Mouse (Mus musculus) kidney, postnatal 4 days (tissue): ENCODE data around the gene Olfr1226.
"Not testable (repeated sequence)": the region's sequence is repeated elsewhere in the genome, so short reads cannot be mapped to it uniquely, and the experiment has no call there.

Experiments
- DNase-seq, 2 experiments: peaks; one replicate each; pipeline ENCODE4 v3.0.0; 2021; ENCODE audit warnings: mixed read lengths in 2 of 2

The Olfr1226 gene

DNA sequence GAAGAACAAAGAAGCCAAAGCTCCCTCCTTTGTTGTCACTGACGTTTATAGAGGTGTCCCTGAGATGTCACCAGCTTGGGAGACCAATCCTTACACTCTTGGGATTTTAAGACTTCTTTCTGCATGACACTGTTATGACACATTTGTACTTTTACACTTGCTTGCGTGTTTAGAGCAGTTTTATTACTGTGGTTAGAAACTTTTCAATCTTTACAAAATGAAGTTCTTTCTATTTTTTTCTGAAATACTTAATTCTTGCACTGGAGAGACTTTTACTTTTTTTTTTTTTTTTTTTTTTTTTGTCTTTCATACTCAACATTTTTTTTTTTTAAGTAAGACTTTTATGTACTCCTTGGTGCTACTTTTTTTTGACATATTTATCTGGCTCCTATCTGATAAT lies at the start of gene Olfr1226:
TSS of gene Olfr1226 (minus strand) at position 101 of the 400 bp plus-strand sequence.
- DNase-seq, result no peak

DNA sequence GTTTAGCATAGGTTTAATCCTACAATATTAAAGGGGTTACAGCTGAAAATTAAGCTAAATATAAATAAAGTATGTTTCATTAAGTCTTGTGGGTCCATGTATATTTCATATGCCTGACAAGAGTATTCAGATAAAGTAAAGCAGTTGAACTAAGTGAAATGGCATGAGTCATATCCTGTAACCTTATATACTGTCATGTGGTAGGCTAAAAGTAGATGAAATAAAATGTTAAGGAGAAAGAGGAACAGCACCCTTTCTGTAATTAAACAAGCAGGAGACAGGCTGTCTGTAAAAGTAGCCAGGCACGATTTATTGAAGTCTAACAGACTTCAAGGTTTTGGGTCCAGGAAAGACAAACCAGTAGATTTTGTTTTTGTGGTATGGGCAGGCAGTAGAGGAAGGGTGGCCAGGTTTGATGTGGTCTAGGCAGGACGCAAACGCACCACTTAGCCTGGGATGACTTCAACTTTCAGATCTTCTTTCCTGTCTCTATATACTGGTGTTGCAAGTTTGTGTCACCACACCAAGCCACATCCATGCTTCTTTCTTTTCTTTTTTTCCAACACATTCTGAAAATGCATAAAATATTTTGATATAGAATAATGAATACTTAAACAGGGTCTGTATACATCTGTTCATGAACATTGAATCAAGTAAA lies 3.4 kb downstream of the Olfr1226 start:
- DNase-seq, result no peak

- no peak for DNase-seq
Measured at GRCm38 (mm10) chr2:89174569-89174968, 25.3 kb downstream of the Olfr1226 start, which contains the start of gene Olfr1225. Olfr1225 (minus strand) TSS chr2:89174669.

DNA sequence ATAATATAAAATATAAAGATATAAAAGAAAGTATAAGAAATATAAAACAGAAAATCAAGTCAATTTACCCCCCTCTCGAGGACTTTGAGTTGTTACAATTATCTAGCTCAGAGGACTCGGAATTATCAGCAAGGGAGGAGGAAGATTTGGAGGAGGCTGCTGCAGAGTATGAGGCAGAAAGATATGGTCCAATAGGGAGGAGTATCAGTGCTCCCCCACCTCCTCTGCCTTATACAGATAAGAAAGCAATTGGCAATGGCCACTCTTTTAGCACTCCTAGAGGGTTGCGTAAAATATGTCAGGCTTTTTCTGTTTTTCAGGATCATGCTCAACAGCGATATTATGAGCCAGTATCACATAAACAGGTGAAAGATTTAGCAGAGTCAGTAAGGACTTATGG lies 35.1 kb downstream of the Olfr1226 start:
- not testable (repeated sequence) for DNase-seq

- not testable (repeated sequence) for DNase-seq
Measured at GRCm38 (mm10) chr2:89163991-89164390, 35.9 kb downstream of the Olfr1226 start, which contains the start of gene Olfr1224-ps1. Olfr1224-ps1 (minus strand) TSS chr2:89164091.

DNA sequence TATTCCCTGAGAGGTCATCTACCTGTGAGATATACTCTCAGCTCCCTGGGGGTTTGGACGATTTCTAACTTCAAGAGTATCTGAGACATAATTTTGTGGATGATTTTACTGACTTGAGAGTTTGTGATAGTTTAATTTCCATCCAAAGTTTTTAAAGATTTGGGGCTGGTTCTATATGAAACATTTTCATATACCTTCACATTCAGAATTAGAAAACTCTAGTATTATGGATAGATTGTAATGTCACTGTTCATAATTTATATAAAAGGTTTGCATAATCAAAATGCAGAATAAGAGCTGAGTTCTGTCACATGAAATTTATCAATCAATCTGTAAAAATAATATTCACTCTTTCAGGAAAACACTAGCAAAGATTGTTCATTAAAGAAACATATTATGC lies 48.4 kb downstream of the Olfr1226 start, which contains the start of gene Olfr1223:
TSS of gene Olfr1223 (minus strand) at position 101 of the 400 bp plus-strand sequence.
- no peak for DNase-seq
